21 mouse cellular contexts compared by ENCODE assay signal in the genomic region with DNA sequence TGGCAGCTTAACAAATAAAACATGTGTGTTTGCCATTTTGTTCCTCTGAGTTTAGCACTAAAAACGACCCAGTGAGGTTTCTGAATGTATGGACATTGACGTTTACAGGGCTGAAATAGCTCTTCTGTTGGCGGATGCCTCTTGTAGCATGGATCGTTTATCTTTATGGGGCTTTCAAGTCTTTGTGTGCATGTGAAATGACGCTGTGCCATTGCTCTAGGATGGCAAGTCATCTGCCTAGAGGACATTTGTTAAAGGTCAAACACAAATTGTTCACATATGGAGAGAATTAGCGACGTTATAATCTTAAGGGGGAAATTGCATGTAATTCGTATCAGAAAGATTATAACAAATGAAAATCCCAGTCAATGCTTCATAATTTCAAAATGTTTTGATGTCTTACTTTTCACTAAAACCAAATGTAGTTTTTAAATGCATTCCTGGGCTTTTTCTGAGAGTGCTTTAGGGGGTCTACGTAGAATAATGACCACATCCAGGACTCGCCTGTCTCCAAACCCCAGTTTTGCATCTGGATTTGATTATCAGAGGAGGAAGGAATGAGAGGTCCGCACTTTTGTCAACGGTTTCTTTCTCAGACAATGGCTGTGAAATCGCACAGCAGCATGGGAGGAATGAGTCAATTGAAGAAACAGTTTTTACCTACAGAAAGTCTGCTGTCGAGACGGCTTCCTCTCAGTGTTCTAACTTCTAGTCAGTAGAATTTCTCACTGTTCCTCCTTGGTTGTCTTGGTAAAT. TPM values are rescaled to one million over a fixed set of nuclear protein-coding genes. Genes with fewer than 3 reads are reported as not detected.
DNase-seq lines count a peak whose midpoint lies in the region; ATAC-seq lines count a peak whose summit lies in the region.
"Had no signal": no experiment of that assay in that cellular context is flagged by ENCODE, and none has a peak within 500 bp of the region (broad histone marks: within the 10 kb centered on the region; RNA-seq: fewer than 3 reads in every experiment).

No protein-coding gene starts in this region.

- H3K9me3 ChIP-seq in embryonic facial prominence, embryonic 15.5 days (replicated peaks), result no peaks in the 10 kb centered on the region
- H3K9me3 ChIP-seq in limb, embryonic 15.5 days, result no peaks in the 10 kb centered on the region
- H3K9me3 ChIP-seq: intestine, embryonic 15.5 days; lung, embryonic 15.5 days had no signal

- H3K27ac ChIP-seq in embryonic facial prominence, embryonic 15.5 days (replicated peaks), result peak overlapping the region; percentile 53
- peak overlapping the region; percentile 62; the same call in 1 of the 2 replicates for H3K27ac ChIP-seq in limb, embryonic 15.5 days
- H3K27ac ChIP-seq: heart, adult 2 months; intestine, embryonic 15.5 days; kidney, postnatal 0 days; lung, embryonic 15.5 days had no signal

- DNase-seq in heart, adult 11 months, result peak; percentile 18
- no peak for DNase-seq in heart, postnatal 25 days (ENCODE audit: low spot score)
- DNase-seq in brain, adult 2 months (ENCODE audit: low read depth, low spot score), result peak; percentile 13
- DNase-seq in right cerebral cortex, adult 2 months (ENCODE audit: low spot score in 2 of 2), result no peak
- DNase-seq in layer of hippocampus, adult 9-10 months (ENCODE audit: low spot score), result no peak
- DNase-seq in gastrocnemius, postnatal 4 days (ENCODE audit: low spot score in 2 of 2), result no peak
- DNase-seq: adrenal gland, adult 2 months; cerebellum, adult 9-11 months; heart, adult 2 months; spleen, adult 18-20 months had no signal

- H3K9ac ChIP-seq in embryonic facial prominence, embryonic 15.5 days, result no peak overlapping the region
- no peak overlapping the region for H3K9ac ChIP-seq in limb, embryonic 15.5 days
- H3K9ac ChIP-seq: intestine, embryonic 15.5 days; lung, embryonic 15.5 days had no signal

- H3K4me1 ChIP-seq in embryonic facial prominence, embryonic 15.5 days, result peaks cover 18% of the 10 kb centered on the region
- peaks cover 14% of the 10 kb centered on the region; the same call in 1 of the 2 replicates for H3K4me1 ChIP-seq in limb, embryonic 15.5 days

- no peak for ATAC-seq in embryonic facial prominence, embryonic 15.5 days (ENCODE audit: insufficient number of reproducible peaks, low FRiP score, low TSS enrichment, low read depth)
- ATAC-seq in limb, embryonic 15.5 days (ENCODE audit: insufficient number of reproducible peaks, low FRiP score, low TSS enrichment, low read depth), result no peak
- ATAC-seq: intestine, embryonic 15.5 days had no signal

- no peak overlapping the region for H3K4me3 ChIP-seq in embryonic facial prominence, embryonic 15.5 days (replicated peaks)
- H3K4me3 ChIP-seq in limb, embryonic 15.5 days, result no peak overlapping the region
- H3K4me3 ChIP-seq: erythroblast, embryonic 14.5 days; heart, adult 2 months; intestine, embryonic 15.5 days; lung, embryonic 15.5 days had no signal

- no peaks in the 10 kb centered on the region for H3K27me3 ChIP-seq in embryonic facial prominence, embryonic 15.5 days
- H3K27me3 ChIP-seq in limb, embryonic 15.5 days, result no peaks in the 10 kb centered on the region
- H3K27me3 ChIP-seq: intestine, embryonic 15.5 days; lung, embryonic 15.5 days had no signal

- WGBS in embryonic facial prominence, embryonic 15.5 days, result 35% methylated on average over 15 of the region's 15 CpGs
- WGBS in limb, embryonic 15.5 days, result 27% methylated on average over 15 of the region's 15 CpGs

- no peak overlapping the region for H3K4me2 ChIP-seq in embryonic facial prominence, embryonic 15.5 days (replicated peaks)
- H3K4me2 ChIP-seq in limb, embryonic 15.5 days, result no peak overlapping the region
- H3K4me2 ChIP-seq: intestine, embryonic 15.5 days; lung, embryonic 15.5 days had no signal

- no peaks in the 10 kb centered on the region for H3K36me3 ChIP-seq in embryonic facial prominence, embryonic 15.5 days
- H3K36me3 ChIP-seq in limb, embryonic 15.5 days, result no peaks in the 10 kb centered on the region
- H3K36me3 ChIP-seq: intestine, embryonic 15.5 days; lung, embryonic 15.5 days had no signal

- intact Hi-C loops in heart, postnatal 25 days (cut with DNase I), result no loop called here

RNA-seq across cellular contexts. Expression of gene Insl5, which starts 21.3 kb away (rescaled TPM):
- not detected for total RNA-seq in heart, postnatal 25 days (2021)
- not detected in 2 replicates for polyA plus RNA-seq in embryonic facial prominence, embryonic 15.5 days (2015; fragmentation: Nextera tagmentation; extraction: Ambion mirVana)
- not detected in 2 replicates for polyA plus RNA-seq in limb, embryonic 15.5 days (2015; fragmentation: Nextera tagmentation; extraction: Ambion mirVana)
- total RNA-seq in gastrocnemius, postnatal 4 days (2021), result not detected
- total RNA-seq: adrenal gland, adult 2 months; heart, adult 2 months; megakaryocyte progenitor cell, adult 5-6 weeks; monocyte, adult 5-6 weeks had no signal
- polyA plus RNA-seq: erythroblast, embryonic 14.5 days; heart, adult 2 months; heart, postnatal 0 days; kidney, postnatal 0 days; stomach, embryonic 16.5 days; urinary bladder, adult 2 months had no signal

RNA-seq across cellular contexts. Expression of gene Tctex1d1, which starts 27.0 kb away (rescaled TPM):
- total RNA-seq in heart, postnatal 25 days (2021), result not detected
- polyA plus RNA-seq in embryonic facial prominence, embryonic 15.5 days (2015; fragmentation: Nextera tagmentation; extraction: Ambion mirVana), result 0.83 and 1.8 TPM in 2 replicates
- 0.41 TPM in 1 of 2 replicates, not detected in the other for polyA plus RNA-seq in limb, embryonic 15.5 days (2015; fragmentation: Nextera tagmentation; extraction: Ambion mirVana)
- total RNA-seq in gastrocnemius, postnatal 4 days (2021), result under 1 TPM in 1 of 2 experiments, not detected in 1; 0.39 TPM
- total RNA-seq: adrenal gland, adult 2 months; heart, adult 2 months; monocyte, adult 5-6 weeks had no signal
- polyA plus RNA-seq: adrenal gland, adult 2 months; erythroblast, embryonic 14.5 days; heart, postnatal 0 days had no signal

Comparison
In these comparisons a context has a peak if more than half of its experiments do, and no peak if none do; other contexts are left out.
1. DNase-seq: peak in heart, adult 11 months (single experiment) and brain, adult 2 months (single experiment); none in heart, postnatal 25 days (single experiment), right cerebral cortex, adult 2 months (0 of 2), layer of hippocampus, adult 9-10 months (single experiment) and gastrocnemius, postnatal 4 days (0 of 2).